Mouse (Mus musculus) intestine, embryonic 14.5 days (tissue): Measurements from ENCODE around the gene Siah2. TPM values are rescaled to one million over a fixed set of nuclear protein-coding genes. Genes with fewer than 3 reads are reported as not detected.

Source experiments
- ATAC-seq: fragments of 200-750 bp; cut with Nextera tagmentation; replicated peaks from 2 replicates; pipeline ENCODE4 v1.8.0; 2017; ENCODE audit warnings: low read depth, moderate number of reproducible peaks, moderate TSS enrichment, moderate library complexity; ENCODE audit not compliant: low FRiP score, low TSS enrichment
- DNase-seq: peaks from one replicate; pipeline ENCODE4 v3.0.0-alpha.2; 2018; ENCODE audit warnings: low spot score
- H3K27ac ChIP-seq: fragments of 300-500 bp; sonication (generic); 2 replicates; pipeline ENCODE4 v1.5.1; 2014; ENCODE audit warnings: low read depth, mild to moderate bottlenecking, control low read depth
- H3K27me3 ChIP-seq: fragments of 300-500 bp; sonication (generic); replicated peaks from 2 replicates; pipeline ENCODE4 v1.6.1; 2014; ENCODE audit warnings: low read length, control low read depth; ENCODE audit not compliant: control insufficient read depth, insufficient read depth
- H3K36me3 ChIP-seq: fragments of 300-500 bp; sonication (generic); 2 replicates; pipeline ENCODE4 v1.6.1; 2014; ENCODE audit warnings: low read length, control low read depth; ENCODE audit not compliant: control insufficient read depth, insufficient read depth
- H3K4me1 ChIP-seq: fragments of 300-500 bp; sonication (generic); replicated peaks from 2 replicates; pipeline ENCODE4 v1.6.1; 2014; ENCODE audit warnings: low read length, control low read depth, mixed read lengths; ENCODE audit not compliant: control insufficient read depth, insufficient read depth
- H3K4me2 ChIP-seq: fragments of 300-500 bp; sonication (generic); 2 replicates; pipeline ENCODE4 v1.6.1; 2014; ENCODE audit warnings: low read length
- H3K4me3 ChIP-seq: fragments of 300-500 bp; sonication (generic); 2 replicates; pipeline ENCODE4 v1.5.1; 2014; ENCODE audit warnings: low read depth, low read length, control low read depth, mixed read lengths
- H3K9ac ChIP-seq: fragments of 300-500 bp; sonication (generic); 2 replicates; pipeline ENCODE4 v1.6.1; 2014; ENCODE audit warnings: mild to moderate bottlenecking, low read length
- H3K9me3 ChIP-seq: fragments of 300-500 bp; sonication (generic); 2 replicates; pipeline ENCODE4 v1.6.1; 2016; ENCODE audit warnings: low read length, control low read depth; ENCODE audit not compliant: control insufficient read depth
- WGBS: fragments of 180-500 bp; shearing (Covaris S2); extraction: QIAGEN DNeasy Blood & Tissue Kit; methylation state at CpG from one replicate; pipeline ENCODE4 v1.1.7; 2014; 5-methylcytosine and 5-hydroxymethylcytosine counted together
- polyA plus RNA-seq: library from polyadenylated mRNA; unstranded; fragments of >200 nt; fragmentation: Nextera tagmentation; extraction: Ambion mirVana; gene quantifications from 2 replicates; pipeline ENCODE4 v1.2.1, GENCODE M21; 2014

Gene Siah2
- polyA plus RNA-seq, 1 experiment from 2014 or later: 7.5 TPM

DNA sequence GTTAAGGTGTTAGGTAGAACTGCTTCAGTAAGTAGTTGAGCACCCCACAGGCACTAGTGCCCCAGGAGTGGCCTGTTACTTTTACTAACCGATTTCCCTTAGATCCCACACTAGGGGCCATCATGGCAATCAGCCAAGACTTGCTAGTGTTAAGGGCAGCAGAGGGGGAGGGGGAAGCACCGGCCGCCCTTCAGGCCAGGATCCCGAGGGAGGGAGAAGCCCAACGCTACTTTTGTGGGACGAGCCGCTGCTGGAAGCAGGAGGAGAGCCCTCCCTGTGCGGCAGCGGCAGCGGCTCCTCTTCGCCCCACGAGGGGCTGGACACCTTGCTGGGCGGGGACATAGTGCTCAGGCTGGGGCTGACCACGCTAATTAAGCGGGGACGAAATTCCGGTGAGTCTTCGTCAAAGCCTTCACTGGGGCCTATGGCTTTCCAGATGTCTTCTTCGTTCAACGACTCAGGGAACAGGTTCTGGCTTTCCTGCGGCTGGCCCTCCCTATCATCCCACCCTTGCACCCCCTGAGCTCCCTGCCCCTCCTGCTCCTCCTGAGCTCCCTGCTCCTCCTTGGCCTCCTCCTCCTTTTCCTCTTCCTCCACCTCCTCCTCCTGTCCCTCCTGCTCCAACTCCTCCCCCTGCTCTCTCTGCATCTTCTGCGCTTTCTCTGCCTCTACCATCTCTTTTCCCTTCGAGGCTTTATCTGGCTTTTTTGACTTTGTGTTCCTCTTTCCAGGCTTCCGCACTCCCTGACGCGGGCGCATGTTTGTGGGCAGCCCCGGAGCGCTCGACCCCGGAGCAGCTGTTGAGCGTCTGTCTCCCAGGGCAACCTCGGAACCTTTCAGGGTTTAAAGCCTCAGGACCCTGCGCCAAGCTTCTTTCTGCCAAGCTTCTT lies 55.5 kb downstream of the Siah2 start, which contains the start of gene Erich6:
TSS of gene Erich6 (minus strand) at position 802 of the 890 bp plus-strand sequence.
- WGBS: under 1% methylated on average over 33 of the region's 34 CpGs
- H3K9me3 ChIP-seq: 0 out of 2 replicates have a peak, but pooled peaks cover 3% of the 10 kb centered on the region
- peak within 1 kb of the TSS; percentile 97 for H3K4me2 ChIP-seq
- H3K4me3 ChIP-seq: peak within 1 kb of the TSS; percentile 48
- peak within 1 kb of the TSS; percentile 53 for H3K9ac ChIP-seq
- peak; percentile 79 for ATAC-seq
- no peak within 1 kb of the TSS for H3K27ac ChIP-seq
- peak; percentile 81 for DNase-seq
- H3K36me3 ChIP-seq: no peaks in the 10 kb centered on the region
- no peaks in the 10 kb centered on the region for H3K27me3 ChIP-seq
- H3K4me1 ChIP-seq: no peaks in the 10 kb centered on the region; the same call in 1 of the 2 replicates

DNA sequence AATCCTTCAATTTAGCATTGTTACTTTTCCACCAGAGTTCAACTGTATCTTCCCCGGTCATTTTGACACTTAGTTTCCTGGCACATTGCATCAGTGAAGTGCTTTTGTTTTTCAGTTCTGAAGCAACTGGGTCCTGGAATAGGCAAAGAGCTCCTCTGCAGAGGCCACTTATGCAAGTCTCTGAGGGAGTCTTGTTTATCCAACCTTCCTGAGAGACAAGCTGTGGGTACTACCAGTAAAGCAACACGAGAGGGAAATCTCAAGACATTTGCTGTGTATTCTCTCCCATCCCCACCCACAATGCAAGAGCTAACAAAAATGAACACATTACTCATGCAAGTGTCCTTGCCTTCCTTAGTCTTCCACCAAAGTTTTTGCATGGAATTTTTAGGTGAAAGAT lies 60.5 kb downstream of the Siah2 start:
- no peak overlapping the region for H3K9ac ChIP-seq
- H3K4me3 ChIP-seq: no peak overlapping the region
- no peaks in the 10 kb centered on the region for H3K36me3 ChIP-seq
- DNase-seq (no peak), ATAC-seq (no peak)
- no peak overlapping the region for H3K4me2 ChIP-seq
- H3K27me3 ChIP-seq: no peaks in the 10 kb centered on the region
- WGBS: 76% methylated on average over 2 of the region's 2 CpGs
- no peak overlapping the region for H3K27ac ChIP-seq
- no peaks in the 10 kb centered on the region for H3K4me1 ChIP-seq
- H3K9me3 ChIP-seq: no peaks in the 10 kb centered on the region

DNA sequence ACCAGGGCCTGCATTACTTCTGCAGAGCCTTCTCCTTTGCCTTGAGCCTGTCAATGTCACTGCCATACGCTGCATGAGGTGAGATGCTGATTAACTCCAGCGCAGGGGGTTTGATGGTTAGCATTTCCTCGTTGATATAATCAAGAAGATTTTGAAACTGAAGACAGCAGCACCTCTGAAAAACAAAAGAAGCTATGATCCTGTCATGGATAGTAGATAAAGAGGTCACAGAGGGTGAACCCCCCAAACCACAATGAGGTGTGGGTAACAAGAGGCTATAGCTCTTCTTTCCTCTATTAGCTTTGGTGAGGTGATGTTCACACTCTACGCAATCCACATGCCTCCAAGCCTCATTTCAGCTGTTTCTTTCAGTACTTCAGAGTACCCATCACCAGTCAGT lies 67.2 kb downstream of the Siah2 start:
- no peak for ATAC-seq
- 87% methylated on average over 4 of the region's 4 CpGs for WGBS

More for the DNA sequence above, 67.2 kb downstream of the Siah2 start:
- no peak for DNase-seq
- Histone ChIP-seq H3K4me1 (no peaks in the 10 kb centered on the region), H3K36me3 (no peaks in the 10 kb centered on the region), H3K4me2 (no peak overlapping the region), H3K4me3 (no peak overlapping the region), H3K27ac (no peak overlapping the region), H3K27me3 (no peaks in the 10 kb centered on the region), H3K9ac (no peak overlapping the region), H3K9me3 (no peaks in the 10 kb centered on the region)

Other genes with a start within 250 kb of the Siah2 start
- 53.8 and 59.1 TPM in 2 replicates for gene Eif2a, start 166.6 kb downstream of the Siah2 start, polyA plus RNA-seq
- gene Serp1, start 166.5 kb downstream of the Siah2 start, polyA plus RNA-seq: 127 and 141 TPM in 2 replicates
- gene Selenot, start 115.8 kb downstream of the Siah2 start, polyA plus RNA-seq: 23.0 and 23.9 TPM in 2 replicates
- gene Erich6, start 55.2 kb downstream of the Siah2 start, polyA plus RNA-seq: 0.11 TPM in 1 of 2 replicates, not detected in the other
- gene Mindy4b-ps, start 129.9 kb upstream of the Siah2 start, polyA plus RNA-seq: not detected in 2 replicates
- not detected in 2 replicates for gene Clrn1, start 192.9 kb upstream of the Siah2 start, polyA plus RNA-seq